Mouse (Mus musculus) CD4-positive helper T cell, adult 2 months (primary cell): ENCODE results near the gene Hnrnpab.

Source experiments
- DNase-seq: peaks from one replicate; pipeline ENCODE4 v3.0.0-alpha.2; 2012; ENCODE audit warnings: low read depth, missing footprints, low spot score

The Hnrnpab gene

DNA sequence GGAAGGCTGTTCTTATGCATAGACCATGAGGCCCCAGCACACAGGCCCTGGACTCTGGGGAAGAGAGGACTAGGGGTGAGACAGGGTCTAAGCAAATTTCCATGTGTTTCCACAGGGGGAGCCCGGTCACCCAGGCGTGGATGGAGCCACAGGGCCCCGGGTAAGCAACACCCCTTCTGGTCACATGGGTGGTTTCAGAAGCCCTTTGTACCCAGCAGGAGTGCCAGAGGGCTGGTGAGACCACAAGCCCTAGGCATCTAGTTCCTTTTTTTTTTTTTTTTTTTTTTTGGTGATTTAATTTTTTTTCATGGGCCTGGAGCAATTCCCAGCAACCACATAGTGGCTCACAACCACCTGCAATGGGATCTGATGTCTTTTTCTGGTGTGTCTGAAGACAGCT lies 41.6 kb downstream of the Hnrnpab start:
- DNase-seq, result no peak

DNA sequence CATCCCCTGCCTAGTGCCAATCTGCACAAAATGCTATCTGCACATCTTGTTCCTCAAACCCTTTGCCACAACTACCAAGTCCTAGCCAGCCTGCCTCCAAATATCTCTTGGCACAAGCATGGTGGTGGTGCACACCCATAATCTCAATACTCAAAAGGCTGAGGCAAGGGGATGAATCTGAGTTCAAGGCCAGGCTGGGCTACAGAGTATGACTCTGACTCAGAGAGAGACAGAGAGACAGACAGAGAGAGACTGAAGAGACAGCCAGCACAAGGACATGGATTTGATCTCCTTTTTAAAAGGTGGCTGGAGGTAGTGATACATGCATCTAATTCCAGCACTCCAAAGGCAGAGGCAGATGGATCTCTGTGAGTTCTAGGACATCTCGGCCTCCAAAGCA lies 43.4 kb downstream of the Hnrnpab start:
- no peak for DNase-seq

- DNase-seq, result no peak
Measured at GRCm38 (mm10) chr11:51555066-51555465, 51.6 kb downstream of the Hnrnpab start.

- DNase-seq, result no peak
Measured at GRCm38 (mm10) chr11:51554590-51554989, 52.1 kb downstream of the Hnrnpab start.

GRCm38 (mm10) chr11:51552091-51552490 lies 54.6 kb downstream of the Hnrnpab start:
- no peak for DNase-seq

- no peak for DNase-seq
Measured at GRCm38 (mm10) chr11:51551253-51551652, 55.4 kb downstream of the Hnrnpab start.
